Mouse (Mus musculus): ENCODE measurements around the gene Usp21.

Gene Usp21

DNA sequence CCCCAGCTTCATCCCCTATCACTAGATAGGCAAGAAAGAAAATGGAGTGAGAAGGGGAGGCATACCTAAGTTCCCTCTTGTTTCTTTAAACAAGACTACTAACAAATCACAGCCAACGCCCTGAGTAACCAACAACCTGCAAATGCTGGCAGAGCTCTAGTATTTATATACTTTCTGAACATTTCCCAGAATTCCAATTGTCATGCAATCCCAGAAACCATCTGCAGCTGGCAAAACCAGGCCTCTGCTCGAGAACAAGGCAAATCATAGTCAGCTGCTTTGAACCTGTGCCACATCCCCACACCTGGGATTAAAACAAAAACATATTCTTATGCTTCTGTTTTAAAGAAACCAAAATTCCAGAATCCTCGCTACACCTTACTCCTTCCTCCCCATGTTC lies 5.6 kb upstream of the Usp21 start:
- TF ChIP-seq GATA4 (IDR thresholded peaks at IDR 0.05; ENCODE audit: insufficient replicate concordance, low read length): no peak

DNA sequence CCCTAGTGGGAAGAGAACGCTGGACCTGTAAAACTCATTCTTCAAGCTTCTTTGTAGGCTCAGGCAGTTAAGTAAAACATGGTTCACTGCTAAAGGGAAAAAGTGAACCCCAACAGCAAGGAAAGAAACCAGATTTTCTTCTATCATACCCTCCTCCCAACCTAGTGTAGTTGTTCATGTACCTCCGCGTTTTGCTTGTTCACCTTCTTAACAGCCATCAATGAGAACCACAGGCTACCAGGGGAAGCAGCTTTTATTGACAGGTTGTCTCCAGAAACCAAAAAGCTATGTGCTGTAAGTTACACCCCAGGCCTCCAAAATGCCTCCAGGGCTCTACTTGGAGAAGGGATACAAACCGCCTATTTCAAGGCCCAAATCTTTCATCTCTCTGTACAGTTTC lies 537 bp upstream of the Usp21 start:
- no peak for TF ChIP-seq GATA4 (IDR thresholded peaks at IDR 0.05; ENCODE audit: insufficient replicate concordance, low read length)

DNA sequence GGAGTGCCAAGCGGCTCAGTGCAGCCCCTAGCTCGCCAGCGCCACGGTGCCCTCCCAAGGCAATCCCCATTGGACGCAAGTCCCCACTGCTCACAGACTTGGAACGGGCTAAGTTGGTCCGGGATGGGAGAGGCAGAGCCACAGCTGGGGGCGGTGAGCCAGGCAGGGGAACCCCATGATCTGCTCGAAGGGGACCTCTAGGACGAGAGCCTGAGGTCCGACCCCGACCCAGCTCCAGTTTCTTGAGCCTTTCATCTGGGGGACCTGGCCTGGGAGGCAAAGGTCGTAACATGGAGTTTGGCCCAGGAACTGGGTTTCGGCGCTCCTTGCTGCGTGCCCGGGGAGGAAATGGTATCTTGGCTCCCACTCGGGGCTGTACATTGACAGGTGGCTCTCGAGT lies 1.3 kb downstream of the Usp21 start:
- TF ChIP-seq GATA4 (IDR thresholded peaks at IDR 0.05; ENCODE audit: insufficient replicate concordance, low read length): no peak

DNA sequence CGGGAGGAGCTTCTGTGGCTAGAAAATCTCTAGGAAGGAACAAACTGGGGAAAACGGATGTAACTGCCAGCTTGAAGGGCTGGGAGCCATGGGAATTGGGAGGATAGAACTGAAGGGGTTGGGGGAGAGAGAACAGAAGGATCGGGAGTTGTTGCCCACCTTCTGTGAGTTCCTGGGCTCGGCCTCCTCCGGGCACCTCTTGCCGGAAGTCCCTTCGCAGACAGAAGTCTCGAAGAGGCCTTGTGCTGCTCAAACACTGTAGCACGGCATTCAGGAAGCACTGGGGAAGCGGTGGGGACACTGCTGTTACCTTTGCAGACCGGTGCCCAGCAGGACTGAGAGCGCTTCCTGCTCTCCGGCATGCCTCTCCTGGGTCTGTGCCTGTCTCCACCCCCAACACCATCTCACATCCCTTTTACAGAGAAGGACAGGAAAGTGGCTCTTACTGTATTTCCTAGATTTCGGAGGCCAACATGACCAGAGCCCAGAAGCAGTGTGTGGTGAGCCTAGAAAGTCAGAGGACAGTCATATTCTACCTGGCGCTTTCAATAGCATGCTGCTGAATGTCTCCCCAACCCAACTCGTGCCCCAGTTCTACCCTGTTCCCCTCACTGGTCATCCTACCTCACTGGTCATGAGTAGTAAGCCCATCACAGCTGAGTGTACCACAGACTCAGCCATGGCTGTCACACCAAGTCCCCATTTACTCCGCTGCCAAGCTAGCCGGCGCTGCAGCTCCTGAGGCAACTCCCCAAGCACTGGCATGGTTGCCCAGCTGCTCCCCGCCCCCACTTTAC lies 2.5 kb downstream of the Usp21 start:
- TF ChIP-seq GATA4 (IDR thresholded peaks at IDR 0.05; ENCODE audit: insufficient replicate concordance, low read length): no peak

DNA sequence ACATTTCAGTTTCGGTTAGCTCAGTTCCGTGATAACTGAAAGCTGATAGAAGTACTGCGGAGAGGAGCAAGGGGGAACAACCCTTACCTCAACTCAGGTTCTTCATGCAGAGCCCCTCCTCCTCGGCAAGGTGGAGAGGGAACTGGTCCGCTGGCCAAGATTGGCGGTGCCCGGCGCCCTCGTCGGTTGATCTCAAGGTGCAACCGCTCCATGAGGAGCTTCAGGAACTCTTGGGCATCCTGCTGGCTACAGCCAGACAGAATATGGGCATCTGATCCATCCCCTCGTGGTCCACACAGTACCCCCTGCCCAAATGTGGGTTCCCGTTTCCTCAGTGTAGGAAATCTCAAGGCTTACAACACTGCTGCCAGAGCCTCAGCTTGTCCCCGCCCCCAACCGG lies 3.3 kb downstream of the Usp21 start:
- no peak for TF ChIP-seq GATA4 (IDR thresholded peaks at IDR 0.05; ENCODE audit: insufficient replicate concordance, low read length)

DNA sequence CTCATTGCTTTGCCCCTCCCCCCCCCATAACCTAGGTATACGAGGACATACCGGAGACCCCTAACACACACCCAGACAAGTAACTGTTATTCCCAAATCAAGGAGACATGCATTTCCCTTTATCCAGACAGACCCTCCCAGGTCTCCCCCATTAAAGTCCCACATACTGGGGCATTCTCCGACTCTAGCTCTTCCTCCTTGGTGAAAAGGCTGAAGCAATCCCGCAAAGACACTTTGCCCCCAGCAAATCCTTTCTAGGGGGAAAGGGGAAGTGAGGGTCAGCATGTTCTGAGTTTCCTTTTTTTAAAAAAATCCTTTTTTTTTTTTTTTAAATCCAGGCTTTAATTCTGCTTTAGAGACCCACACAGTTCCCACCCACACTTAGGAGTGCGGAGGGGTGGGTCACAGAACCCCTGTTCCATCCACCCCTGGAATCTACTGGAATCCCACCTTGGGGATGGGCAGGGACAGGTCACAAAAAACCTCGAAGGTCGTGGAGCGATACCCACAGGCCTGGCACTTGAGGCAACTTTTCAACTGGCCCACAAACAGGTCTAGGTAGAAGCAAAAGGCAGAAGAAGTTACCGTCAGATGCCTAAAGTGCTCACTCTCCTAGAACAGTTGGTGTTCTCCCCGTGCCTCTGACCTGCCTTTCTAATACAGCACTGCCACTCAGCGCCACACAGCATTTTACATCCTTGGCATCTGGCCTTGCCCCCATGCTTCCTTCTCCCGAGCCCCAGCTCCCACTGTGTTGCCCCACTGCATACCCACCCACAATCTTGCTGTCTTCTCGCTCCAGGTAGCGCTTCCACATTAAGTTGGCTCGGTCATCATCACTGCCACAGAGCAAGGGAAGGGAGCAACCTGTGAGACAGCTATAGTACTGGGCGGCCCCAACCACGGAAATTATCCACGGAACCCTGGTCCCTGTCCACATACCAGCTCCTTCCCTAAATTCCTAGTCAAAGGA lies 4.3 kb downstream of the Usp21 start:
- TF ChIP-seq GATA4 (IDR thresholded peaks at IDR 0.05; ENCODE audit: insufficient replicate concordance, low read length): no peak

DNA sequence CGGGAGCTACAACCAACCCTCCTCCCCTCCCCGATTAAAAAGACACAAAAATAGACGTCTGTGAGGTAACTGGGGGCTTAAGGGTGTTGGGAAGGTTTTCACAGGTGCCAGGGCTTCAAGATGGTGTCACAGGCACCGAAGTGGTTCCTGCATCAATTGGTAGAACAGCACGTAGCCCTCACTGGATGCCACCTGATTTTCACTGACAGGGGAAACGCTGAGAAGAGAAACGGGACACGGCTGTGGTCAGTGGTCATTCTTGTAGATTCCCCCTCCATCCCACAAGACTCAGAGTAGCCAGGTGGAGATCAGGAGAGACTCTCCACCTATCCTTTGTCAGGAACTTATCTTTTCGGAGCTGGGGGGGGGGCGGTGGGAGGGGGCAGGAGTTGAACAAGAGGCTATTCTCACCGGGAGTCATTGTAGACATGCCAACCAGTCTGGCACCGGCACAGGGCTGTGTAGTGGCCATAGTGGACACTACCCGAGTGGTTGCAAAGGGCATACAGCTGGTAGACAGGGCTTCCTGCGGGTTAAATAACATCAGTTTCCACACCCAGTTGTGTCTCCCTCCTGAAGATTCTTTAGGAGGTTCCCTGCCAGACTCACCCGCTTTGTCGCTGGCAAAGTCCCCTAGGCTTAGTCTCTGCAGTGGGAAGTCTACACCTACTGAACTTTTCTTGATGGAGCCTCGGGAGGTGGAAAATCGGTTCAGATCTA lies 5.5 kb downstream of the Usp21 start:
- no peak for TF ChIP-seq GATA4 (IDR thresholded peaks at IDR 0.05; ENCODE audit: insufficient replicate concordance, low read length)

DNA sequence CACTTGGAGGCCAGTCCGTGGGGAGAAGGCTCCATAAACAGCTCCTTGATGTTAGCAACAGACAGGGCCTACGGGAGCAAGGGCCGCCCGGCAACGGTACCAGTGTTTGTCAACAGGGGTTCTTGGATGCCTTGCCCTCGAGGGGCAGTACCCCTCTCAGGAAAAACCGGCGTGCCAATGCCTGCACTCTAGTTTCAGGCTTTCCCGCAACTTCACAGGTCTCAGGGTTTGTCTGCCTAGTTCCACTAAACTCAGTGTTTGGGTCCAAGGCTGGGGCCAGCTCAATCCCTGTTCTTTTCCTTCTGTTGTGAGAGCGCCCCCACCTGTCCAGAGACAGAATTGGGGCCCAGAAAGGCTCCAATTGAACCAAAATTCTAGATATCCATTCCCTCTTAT lies 6.3 kb downstream of the Usp21 start:
- TF ChIP-seq GATA4 (IDR thresholded peaks at IDR 0.05; ENCODE audit: insufficient replicate concordance, low read length): no peak

DNA sequence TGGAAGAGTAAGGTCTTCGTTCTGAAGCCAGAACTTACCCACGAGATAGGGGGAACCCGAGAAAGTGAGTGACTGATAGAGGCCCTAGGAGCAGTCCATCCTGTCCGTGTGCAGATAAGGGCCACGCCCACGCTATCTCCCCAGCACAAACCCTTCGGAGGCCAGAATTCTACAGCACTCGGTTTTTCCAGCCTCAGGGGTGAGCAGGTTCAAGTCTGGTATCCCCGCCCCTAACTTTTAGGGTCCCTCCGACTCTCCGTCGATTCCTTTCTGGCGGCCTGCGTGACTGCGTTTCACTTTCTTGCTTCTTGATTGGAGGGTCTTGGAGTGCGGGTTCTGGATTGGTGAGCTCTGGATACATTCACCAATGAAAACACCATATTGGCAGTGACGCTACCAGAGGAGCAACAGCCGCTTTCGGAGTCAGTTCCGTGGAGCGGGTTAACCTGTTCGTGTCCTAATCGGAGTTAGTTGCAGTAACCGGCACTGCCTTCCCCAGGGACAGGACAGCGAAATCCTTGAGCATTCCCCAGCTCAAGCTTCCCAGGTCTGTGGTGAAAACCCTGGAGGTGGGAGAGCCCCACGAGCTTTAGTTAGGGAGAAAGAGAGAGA lies 6.8 kb downstream of the Usp21 start, which contains the start of gene Ppox:
Gene Ppox (minus strand): TSS at position 271 of the 612 bp plus-strand sequence.
- no peak for TF ChIP-seq GATA4 (IDR thresholded peaks at IDR 0.05; ENCODE audit: insufficient replicate concordance, low read length)

DNA sequence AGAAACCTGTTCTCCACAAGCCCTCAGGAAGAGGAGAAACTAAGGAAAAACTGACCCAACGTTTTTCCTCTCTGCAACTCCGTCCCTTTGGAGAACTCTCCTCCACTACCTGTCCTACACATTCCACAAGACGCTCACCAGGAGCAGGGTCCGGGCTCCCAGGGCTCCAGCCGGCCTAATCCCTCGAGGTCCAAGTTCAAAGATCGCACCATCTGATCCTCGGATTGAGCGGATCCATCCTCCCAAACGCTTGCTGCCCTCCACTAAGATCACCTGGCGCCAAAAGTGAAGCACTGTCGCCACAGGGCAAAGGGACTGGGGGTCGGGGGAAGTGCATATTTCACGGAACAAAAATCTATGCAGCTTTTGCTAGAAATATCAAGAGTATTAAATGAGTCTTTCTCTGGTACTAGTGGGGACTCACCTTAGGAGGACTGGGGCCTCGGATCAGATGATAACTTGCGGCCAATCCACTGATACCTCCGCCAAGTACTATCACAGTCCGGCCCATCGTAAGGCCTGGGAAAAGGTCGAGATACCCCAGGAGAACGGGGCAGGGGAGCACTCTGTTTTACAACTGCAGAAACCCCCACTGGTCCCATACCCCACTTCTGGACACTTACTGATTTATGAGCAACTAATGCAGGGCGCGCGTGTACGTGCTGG lies 7.4 kb downstream of the Usp21 start:
- TF ChIP-seq GATA4 (IDR thresholded peaks at IDR 0.05; ENCODE audit: insufficient replicate concordance, low read length): no peak

DNA sequence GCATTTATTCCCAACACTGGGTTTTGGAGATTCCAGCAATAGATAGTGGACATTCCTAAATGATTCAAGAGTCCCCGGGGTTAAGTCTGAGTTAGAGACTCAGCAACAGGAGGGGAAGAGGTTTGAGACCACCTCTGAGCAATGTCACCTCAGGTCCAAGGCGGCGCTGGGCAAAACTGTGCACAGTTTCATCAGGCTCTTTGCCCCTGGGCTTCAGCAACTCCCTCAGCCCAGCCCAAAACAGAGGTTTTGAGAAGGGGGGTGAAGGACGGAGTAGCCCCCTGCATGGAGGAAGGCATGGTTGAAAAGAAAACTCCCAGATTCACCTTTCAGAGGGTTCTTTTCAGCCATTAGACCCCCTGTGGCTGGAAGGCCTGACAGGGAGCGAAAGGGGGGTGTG lies 8.1 kb downstream of the Usp21 start:
- no peak for TF ChIP-seq GATA4 (IDR thresholded peaks at IDR 0.05; ENCODE audit: insufficient replicate concordance, low read length)

DNA sequence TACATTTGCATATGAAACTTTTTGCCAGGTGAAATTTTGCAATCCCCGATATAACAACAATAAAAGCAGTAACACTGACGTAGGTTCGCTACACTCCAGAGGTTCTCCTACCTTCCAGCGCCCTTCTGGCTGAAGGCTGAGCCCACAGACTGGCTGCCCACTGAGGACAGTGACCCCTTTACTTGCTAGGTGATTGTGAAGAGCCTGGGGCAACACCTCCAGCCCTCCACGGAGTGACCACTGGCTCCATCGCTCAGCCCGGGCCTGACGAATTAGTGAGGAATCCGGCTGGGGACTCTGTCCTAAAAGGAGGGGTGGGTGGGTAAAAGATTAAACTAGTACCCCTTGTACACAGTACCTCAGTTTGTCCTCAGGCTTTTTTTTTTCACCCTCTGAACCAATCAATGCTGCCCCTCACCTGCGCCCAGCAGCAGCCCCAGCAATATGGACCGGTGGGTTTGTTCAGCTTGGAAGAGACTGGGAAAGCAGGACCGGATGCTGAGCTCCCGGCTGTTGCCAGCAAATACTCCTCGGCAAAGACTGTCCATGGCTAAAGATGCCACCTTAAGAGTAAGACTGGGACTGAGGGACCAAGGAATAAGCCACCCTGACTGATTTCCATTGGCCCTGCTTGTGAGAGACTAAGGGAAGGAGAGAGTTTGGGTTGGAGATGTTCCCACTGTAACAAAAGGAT lies 8.6 kb downstream of the Usp21 start:
- TF ChIP-seq GATA4 (IDR thresholded peaks at IDR 0.05; ENCODE audit: insufficient replicate concordance, low read length): no peak

DNA sequence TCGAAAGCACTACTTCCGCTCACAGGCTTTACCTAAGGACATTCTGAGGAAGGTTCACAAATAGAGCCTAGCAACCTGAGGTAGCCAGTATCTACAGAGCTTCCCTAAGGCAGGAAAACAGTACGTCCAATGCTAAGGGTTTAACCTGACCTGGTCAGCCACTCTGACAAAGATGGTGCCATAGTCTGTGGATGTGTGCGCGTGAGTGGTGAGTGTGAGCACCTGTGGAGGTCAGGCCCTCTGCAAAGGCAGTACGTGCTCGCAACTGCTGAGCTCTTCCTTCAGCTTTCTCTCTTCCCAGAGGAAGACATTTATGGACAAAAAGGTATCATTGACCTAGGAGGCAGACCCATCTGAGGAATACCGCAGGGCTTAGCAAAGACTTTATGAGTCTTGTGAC lies 9.4 kb downstream of the Usp21 start:
- TF ChIP-seq GATA4 (IDR thresholded peaks at IDR 0.05; ENCODE audit: insufficient replicate concordance, low read length): no peak

DNA sequence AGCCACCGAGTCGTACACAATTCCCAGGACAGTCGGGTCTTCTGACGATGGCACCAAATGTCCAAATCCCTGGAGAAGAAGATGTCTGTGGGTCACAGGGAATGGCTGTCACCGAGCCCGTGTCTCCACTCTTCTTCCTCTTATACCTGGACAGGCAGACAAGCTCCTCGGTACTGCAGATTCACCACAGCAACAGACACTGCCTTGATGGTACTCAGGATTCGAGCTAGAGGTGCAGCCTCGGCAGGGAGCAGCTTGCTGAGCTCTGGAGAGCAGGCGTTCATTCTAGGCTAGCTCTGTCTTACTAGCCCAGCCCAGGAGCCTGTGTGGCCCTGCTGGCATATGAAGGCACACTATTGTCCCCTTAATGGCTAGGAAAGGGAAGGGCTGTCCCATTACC lies 10.1 kb downstream of the Usp21 start:
- TF ChIP-seq GATA4 (IDR thresholded peaks at IDR 0.05; ENCODE audit: insufficient replicate concordance, low read length): no peak

Data from liver, adult (tissue).